Mouse (Mus musculus): ENCODE results near the gene Gm6793. TPM values are rescaled to one million over a fixed set of nuclear protein-coding genes. Genes with fewer than 3 reads are reported as not detected.

Gm6793 gene
- total and polyA plus RNA-seq, 3 experiments = 0.27 TPM; not detected in 2

DNA sequence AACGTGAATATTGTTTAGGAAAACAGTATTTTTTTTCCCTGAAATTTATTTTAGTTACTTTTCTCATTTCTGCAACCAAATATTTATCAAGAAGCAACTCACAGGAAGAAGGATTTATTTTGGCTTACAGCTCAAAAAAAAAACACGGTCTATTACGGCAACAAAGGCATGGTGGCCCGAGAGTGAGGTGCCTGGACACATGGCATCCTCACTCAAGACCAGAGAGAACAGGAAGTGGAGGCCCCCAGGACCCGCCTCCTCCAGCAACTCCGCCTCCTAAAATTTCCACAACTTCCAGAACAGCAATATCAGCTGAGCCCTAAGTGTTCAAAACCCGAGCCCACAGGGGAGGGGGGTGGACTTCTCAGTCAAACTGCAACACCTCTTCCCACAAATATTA, 14.6 kb upstream of the Gm6793 start:
- H3K4me1 ChIP-seq (ENCODE audit: control insufficient read depth in 1 of 2, insufficient read depth in 2 of 2) = peaks cover 4 to 22% of the 10 kb centered on the region in 2 experiments; a peak in 3 of 4 replicates
- peak; percentile 50 for DNase-seq (ENCODE audit: extremely low read depth)
- H3K9me3 ChIP-seq (replicated peaks; ENCODE audit: low read length) = no peaks in the 10 kb centered on the region
- 0 out of 2 replicates have a peak, but pooled peaks have one; percentile 43 for TF ChIP-seq MAX (IDR thresholded peaks at IDR 0.05; ENCODE audit: low read length)
- TF ChIP-seq TBP (conservative IDR thresholded peaks at IDR 0.05; ENCODE audit: low read depth, low read length) = 0 out of 2 replicates have a peak, but pooled peaks have one; percentile 38
- no peak for TF ChIP-seq ETS1 (conservative IDR thresholded peaks at IDR 0.05; ENCODE audit: low read depth, low read length)
- 0 out of 2 replicates have a peak, but pooled peaks have one; percentile 18 for TF ChIP-seq MXI1 (IDR thresholded peaks at IDR 0.05; ENCODE audit: low read depth, low read length)
- TF ChIP-seq ELF1 (IDR thresholded peaks at IDR 0.05; ENCODE audit: low read depth, low read length) = peak; percentile 47
- no peak for TF ChIP-seq USF1 (IDR thresholded peaks at IDR 0.05; ENCODE audit: low read depth, low read length)
- peak; percentile 68 for TF ChIP-seq MYC (IDR thresholded peaks at IDR 0.05; ENCODE audit: low read depth, low read length)
- TF ChIP-seq IRF4 (IDR thresholded peaks at IDR 0.05; ENCODE audit: low read depth, low read length) = no peak
- TF ChIP-seq MEF2A (IDR thresholded peaks at IDR 0.05; ENCODE audit: borderline replicate concordance, low read depth, low read length) = no peak
- TF ChIP-seq POLR2A (IDR thresholded peaks at IDR 0.05; ENCODE audit: low read depth, low read length) = peak; percentile 51
- no peak for TF ChIP-seq POLR2AphosphoS2 (IDR thresholded peaks at IDR 0.05; ENCODE audit: low read depth, low read length)
- no peaks in the 10 kb centered on the region for H3K27me3 ChIP-seq (replicated peaks)
- H3K27ac ChIP-seq (ENCODE audit: insufficient read depth, low read depth) = no peak overlapping the region
- dilution Hi-C loops (cut with MboI; ENCODE audit: extremely low pct_ligation_motif_present, extremely low pct_unique_long_range_greater_than_20kb, low sequenced_read_pairs) = no loop called here
- no peak overlapping the region for H3K9ac ChIP-seq (ENCODE audit: insufficient read depth, low read depth)
- in situ Hi-C loops (cut with MboI; ENCODE audit: low pct_ligation_motif_present, low pct_unique_long_range_greater_than_20kb, low sequenced_read_pairs) = no loop called here
- H3K36me3 ChIP-seq (replicated peaks in 1 of 2; ENCODE audit: control insufficient read depth in 1 of 2, insufficient read depth in 1 of 2, low read length in 1 of 2) = peaks cover 0 to 29% of the 10 kb centered on the region in 2 experiments
- peak overlapping the region in 1 of 3 experiments; percentile 56 for H3K4me3 ChIP-seq (replicated peaks in 1 of 3; ENCODE audit: low read depth in 2 of 3, low read length in 2 of 3, poor library complexity in 1 of 3)
- H3K79me2 ChIP-seq (replicated peaks; ENCODE audit: control insufficient read depth, extremely low read depth, insufficient read depth, poor library complexity, severe bottlenecking) = no peaks in the 10 kb centered on the region; the same call in 1 of the 2 replicates
- 0 out of 2 replicates have a peak overlapping the region, but pooled peaks have one; percentile 57 for H3K4me2 ChIP-seq (ENCODE audit: insufficient read depth, low read depth, poor library complexity, severe bottlenecking)

DNA sequence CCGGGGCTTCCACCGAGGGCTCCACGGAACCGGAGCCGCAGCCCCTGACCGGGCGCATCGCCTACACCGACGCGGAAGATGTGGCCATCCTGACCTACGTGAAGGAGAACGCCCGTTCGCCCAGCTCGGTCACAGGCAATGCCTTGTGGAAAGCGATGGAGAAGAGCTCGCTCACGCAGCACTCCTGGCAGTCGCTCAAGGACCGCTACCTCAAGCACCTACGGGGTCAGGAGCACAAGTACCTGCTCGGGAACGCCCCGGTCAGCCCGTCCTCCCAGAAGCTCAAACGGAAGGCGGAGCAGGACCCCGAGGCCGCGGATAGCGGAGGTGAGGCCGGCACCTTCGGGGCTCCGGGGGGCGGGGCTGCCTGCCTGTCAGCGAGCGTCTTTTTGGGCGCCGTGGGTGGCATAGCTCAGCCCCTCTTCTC, 3.0 kb downstream of the Gm6793 start:
- H3K36me3 ChIP-seq (replicated peaks in 1 of 2; ENCODE audit: control insufficient read depth in 1 of 2, insufficient read depth in 1 of 2, low read length in 1 of 2) = peaks cover 8 to 38% of the 10 kb centered on the region in 2 experiments
- H3K27ac ChIP-seq (ENCODE audit: insufficient read depth, low read depth) = peak overlapping the region; percentile 29; the same call in 1 of the 2 replicates
- no peaks in the 10 kb centered on the region for H3K27me3 ChIP-seq (replicated peaks)
- DNase-seq (ENCODE audit: extremely low read depth) = no peak
- TF ChIP-seq UBTF (IDR thresholded peaks at IDR 0.05; ENCODE audit: low read depth, low read length) = 0 out of 2 replicates have a peak, but pooled peaks have one; percentile 52
- TF ChIP-seq RCOR1 (conservative IDR thresholded peaks at IDR 0.05; ENCODE audit: low read depth, low read length) = no peak
- TF ChIP-seq POLR2A (IDR thresholded peaks at IDR 0.05; ENCODE audit: low read depth, low read length) = no peak
- dilution Hi-C loops (cut with MboI; ENCODE audit: extremely low pct_ligation_motif_present, extremely low pct_unique_long_range_greater_than_20kb, low sequenced_read_pairs) = no loop called here
- H3K9ac ChIP-seq (ENCODE audit: insufficient read depth, low read depth) = peak overlapping the region; percentile 72
- peaks cover 8 to 22% of the 10 kb centered on the region in 2 experiments for H3K4me1 ChIP-seq (ENCODE audit: control insufficient read depth in 1 of 2, insufficient read depth in 2 of 2)
- H3K4me3 ChIP-seq (replicated peaks in 1 of 3; ENCODE audit: low read depth in 2 of 3, low read length in 2 of 3, poor library complexity in 1 of 3) = peak overlapping the region; percentile 70 to 95 (median 90)
- H3K4me2 ChIP-seq (ENCODE audit: insufficient read depth, low read depth, poor library complexity, severe bottlenecking) = peak overlapping the region; percentile 83
- peaks cover 56% of the 10 kb centered on the region for H3K79me2 ChIP-seq (replicated peaks; ENCODE audit: control insufficient read depth, extremely low read depth, insufficient read depth, poor library complexity, severe bottlenecking)
- no peaks in the 10 kb centered on the region for H3K9me3 ChIP-seq (replicated peaks; ENCODE audit: low read length)
- in situ Hi-C loops (cut with MboI; ENCODE audit: low pct_ligation_motif_present, low pct_unique_long_range_greater_than_20kb, low sequenced_read_pairs) = no loop called here
